Mouse (Mus musculus) heart, embryonic 15.5 days (tissue): ENCODE results near the gene D10Jhu81e. TPM values are rescaled to one million over a fixed set of nuclear protein-coding genes. Genes with fewer than 3 reads are reported as not detected.

ENCODE experiments used
- ATAC-seq: fragments of 200-750 bp; cut with Nextera tagmentation; replicated peaks from 2 replicates; pipeline ENCODE4 v1.8.0; 2017; ENCODE audit warnings: low read depth, moderate TSS enrichment; ENCODE audit not compliant: insufficient number of reproducible peaks, insufficient read depth, low FRiP score
- H3K27ac ChIP-seq: fragments of 300-500 bp; sonication (generic); 2 replicates; pipeline ENCODE4 v1.5.1; 2015; ENCODE audit warnings: mild to moderate bottlenecking, inconsistent platforms
- H3K27me3 ChIP-seq: fragments of 300-500 bp; sonication (generic); 2 replicates; pipeline ENCODE4 v1.6.1; 2015; ENCODE audit warnings: inconsistent platforms
- H3K36me3 ChIP-seq: fragments of 300-500 bp; sonication (generic); 2 replicates; pipeline ENCODE4 v1.6.1; 2015; ENCODE audit warnings: mild to moderate bottlenecking, inconsistent platforms
- H3K4me1 ChIP-seq: fragments of 300-500 bp; sonication (generic); replicated peaks from 2 replicates; pipeline ENCODE4 v1.6.1; 2015; ENCODE audit warnings: inconsistent platforms
- H3K4me2 ChIP-seq: fragments of 300-500 bp; sonication (generic); 2 replicates; pipeline ENCODE4 v1.6.1; 2015; ENCODE audit warnings: inconsistent platforms, mild to moderate bottlenecking, moderate library complexity
- H3K4me3 ChIP-seq: fragments of 300-500 bp; sonication (generic); 2 replicates; pipeline ENCODE4 v1.5.1; 2015; ENCODE audit warnings: mild to moderate bottlenecking, inconsistent platforms
- H3K9ac ChIP-seq: fragments of 300-500 bp; sonication (generic); 2 replicates; pipeline ENCODE4 v1.6.1; 2015; ENCODE audit warnings: mild to moderate bottlenecking, inconsistent platforms
- H3K9me3 ChIP-seq: fragments of 300-500 bp; sonication (generic); replicated peaks from 2 replicates; pipeline ENCODE4 v1.6.1; 2016; ENCODE audit warnings: inconsistent platforms
- WGBS: fragments of 180-500 bp; shearing (Covaris S2); methylation state at CpG from one replicate; pipeline ENCODE4 v1.1.7; 2015; ENCODE audit warnings: mixed read lengths; 5-methylcytosine and 5-hydroxymethylcytosine counted together
- polyA plus RNA-seq: library from polyadenylated mRNA; unstranded; fragments of >200 nt; fragmentation: Nextera tagmentation; extraction: Ambion mirVana; gene quantifications from 2 replicates; pipeline ENCODE4 v1.2.1, GENCODE M21; 2015

Gene D10Jhu81e
- polyA plus RNA-seq, 1 experiment from 2014 or later, result 61.4 TPM

DNA sequence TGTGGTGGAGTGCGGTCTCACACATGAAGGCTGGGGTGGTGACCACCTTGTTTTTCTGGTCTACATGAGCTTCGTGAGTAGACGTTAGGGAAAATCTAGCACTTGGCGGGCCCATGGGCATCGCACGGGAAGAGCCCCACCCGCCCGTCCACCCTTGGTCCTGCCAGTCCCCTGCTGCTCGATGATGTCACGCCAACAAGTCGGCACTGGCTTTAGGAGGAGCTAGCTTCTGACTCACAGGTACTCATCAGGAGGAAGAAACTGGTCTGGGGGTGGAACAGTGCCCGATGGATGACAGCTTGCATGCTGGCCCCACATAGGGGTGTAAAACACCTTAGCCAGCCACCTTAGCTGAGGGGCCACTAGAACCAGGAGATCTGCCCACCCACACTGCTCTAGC is 6.9 kb downstream of the D10Jhu81e start:
- H3K27ac ChIP-seq, result no peak overlapping the region
- no peaks in the 10 kb centered on the region for H3K9me3 ChIP-seq
- H3K36me3 ChIP-seq, result peaks cover 56% of the 10 kb centered on the region
- no peaks in the 10 kb centered on the region for H3K27me3 ChIP-seq
- H3K9ac ChIP-seq, result no peak overlapping the region
- 90% methylated on average over 12 of the region's 12 CpGs for whole genome bisulfite sequencing
- H3K4me2 ChIP-seq, result no peak overlapping the region
- no peak for ATAC-seq
- no peak overlapping the region for H3K4me3 ChIP-seq
- peaks cover 9% of the 10 kb centered on the region for H3K4me1 ChIP-seq

DNA sequence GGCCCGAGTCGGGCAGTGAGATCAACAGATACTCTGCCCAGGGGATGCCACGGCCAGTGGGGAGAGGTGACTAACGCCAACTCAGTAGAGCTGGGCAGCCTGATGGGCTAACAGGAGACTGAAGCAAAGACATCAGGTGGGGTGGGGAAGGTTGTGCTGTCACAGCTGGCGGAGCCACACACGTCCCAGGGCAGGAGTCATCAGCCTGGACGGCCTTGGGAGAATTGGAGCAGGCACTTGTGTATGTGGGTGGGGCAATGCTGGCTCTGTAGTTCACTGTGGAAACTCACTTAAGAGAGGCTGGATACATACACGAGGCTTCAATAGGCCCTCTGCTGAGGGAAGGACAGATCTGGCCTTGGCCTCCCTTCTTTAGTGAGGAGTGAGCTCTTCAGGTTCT is 8.5 kb downstream of the D10Jhu81e start:
- Histone ChIP-seq H3K4me3 (no peak overlapping the region), H3K4me2 (no peak overlapping the region), H3K27me3 (no peaks in the 10 kb centered on the region), H3K36me3 (peaks cover 44% of the 10 kb centered on the region), H3K9ac (no peak overlapping the region), H3K4me1 (peaks cover 9% of the 10 kb centered on the region), H3K9me3 (no peaks in the 10 kb centered on the region), H3K27ac (no peak overlapping the region)
- ATAC-seq, result no peak
- 76% methylated on average over 8 of the region's 8 CpGs for WGBS

DNA sequence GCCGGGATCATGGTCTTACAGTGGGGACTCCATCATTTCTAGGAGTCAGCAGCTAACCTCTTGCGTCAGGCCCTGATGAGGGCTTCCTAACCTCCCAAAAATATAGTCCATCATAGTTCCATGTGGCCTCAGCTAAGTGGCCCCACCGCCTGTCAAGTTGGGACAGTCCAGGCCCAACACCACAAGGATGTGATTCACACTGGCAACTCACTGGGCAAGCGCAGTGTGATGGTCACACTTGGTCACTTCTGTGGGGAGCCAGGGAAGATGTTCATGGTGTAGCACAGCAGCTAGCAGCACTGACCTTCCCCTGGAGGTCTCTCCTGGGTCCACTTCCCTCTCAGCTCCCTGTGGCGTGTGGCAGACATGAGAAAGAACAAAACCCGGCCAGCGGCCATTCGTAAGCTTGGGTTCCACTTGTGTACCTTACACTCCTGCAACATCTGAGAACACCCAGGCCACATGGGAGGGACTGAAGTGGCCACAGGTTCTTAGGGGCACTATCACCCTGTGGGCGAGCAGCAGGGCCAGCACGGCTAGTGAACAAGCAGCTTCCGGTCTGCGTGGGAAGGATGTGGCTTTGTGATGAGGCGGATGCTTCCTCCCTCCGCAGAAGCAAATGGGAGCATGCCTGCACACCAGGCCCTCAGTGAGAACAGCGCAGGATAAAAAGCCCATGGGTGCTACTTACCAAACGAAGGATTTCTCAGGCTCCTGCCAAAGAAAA is 9.1 kb downstream of the D10Jhu81e start:
- H3K27me3 ChIP-seq, result no peaks in the 10 kb centered on the region
- no peak overlapping the region for H3K27ac ChIP-seq
- no peak overlapping the region for H3K4me2 ChIP-seq
- 85% methylated on average over 16 of the region's 16 CpGs for WGBS
- no peaks in the 10 kb centered on the region for H3K9me3 ChIP-seq
- no peak for ATAC-seq
- peaks cover 38% of the 10 kb centered on the region for H3K36me3 ChIP-seq
- H3K9ac ChIP-seq, result no peak overlapping the region
- no peak overlapping the region for H3K4me3 ChIP-seq
- H3K4me1 ChIP-seq, result peaks cover 9% of the 10 kb centered on the region

- no peaks in the 10 kb centered on the region for H3K9me3 ChIP-seq
- peak; percentile 72 for ATAC-seq
- peaks cover 9% of the 10 kb centered on the region for H3K4me1 ChIP-seq
- H3K27ac ChIP-seq, result no peak overlapping the region
- WGBS, result 3% methylated on average over 7 of the region's 7 CpGs
- H3K4me3 ChIP-seq, result no peak overlapping the region
- peaks cover 33% of the 10 kb centered on the region; the same call in 1 of the 2 replicates for H3K36me3 ChIP-seq
- H3K9ac ChIP-seq, result no peak overlapping the region
- H3K27me3 ChIP-seq, result no peaks in the 10 kb centered on the region
- H3K4me2 ChIP-seq, result peak overlapping the region; percentile 57
Measured at GRCm38 (mm10) chr10:78159906-78160305, 9.7 kb downstream of the D10Jhu81e start.

DNA sequence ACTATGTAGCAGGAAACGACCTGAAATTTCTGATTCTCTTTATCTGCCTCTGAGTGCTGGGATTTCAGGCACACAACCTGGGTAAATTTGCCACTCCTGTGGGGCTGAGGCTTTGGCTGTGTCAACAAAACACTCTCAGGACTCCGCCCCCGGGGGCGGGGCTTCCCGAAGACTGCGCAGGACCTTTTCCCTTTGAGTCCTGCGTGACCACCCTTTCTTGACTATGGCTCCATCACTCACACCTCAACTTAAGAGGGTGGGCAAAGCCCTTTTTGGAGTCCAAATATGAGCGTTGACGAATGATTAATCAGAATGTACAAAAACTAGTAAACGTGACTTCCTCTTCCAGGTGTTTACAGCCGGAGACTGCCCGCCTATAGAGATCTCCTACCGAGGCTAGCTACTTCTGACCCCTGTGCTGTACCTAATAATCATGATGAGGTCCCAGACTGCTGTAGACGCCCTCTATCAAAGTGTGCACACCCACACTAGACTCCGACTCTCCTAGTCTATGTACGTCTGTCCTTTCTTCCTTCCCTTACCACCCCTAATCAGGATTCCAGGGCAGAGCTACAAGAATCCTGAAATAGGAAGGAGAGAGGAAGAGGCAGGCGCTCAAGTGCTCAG is 10.2 kb downstream of the D10Jhu81e start:
- WGBS, result 14% methylated on average over 17 of the region's 17 CpGs
- Histone ChIP-seq H3K9me3 (no peaks in the 10 kb centered on the region), H3K9ac (no peak overlapping the region; the same call in 1 of the 2 replicates), H3K36me3 (peaks cover 28% of the 10 kb centered on the region; the same call in 1 of the 2 replicates), H3K4me3 (peak overlapping the region; percentile 26), H3K27ac (no peak overlapping the region), H3K27me3 (no peaks in the 10 kb centered on the region), H3K4me2 (peak overlapping the region; percentile 57), H3K4me1 (peaks cover 9% of the 10 kb centered on the region)
- ATAC-seq, result no peak

- peaks cover 9% of the 10 kb centered on the region for H3K4me1 ChIP-seq
- H3K9ac ChIP-seq, result no peak overlapping the region
- H3K27ac ChIP-seq, result no peak overlapping the region
- H3K4me2 ChIP-seq, result no peak overlapping the region
- no peak overlapping the region for H3K4me3 ChIP-seq
- ATAC-seq, result no peak
- WGBS, result 76% methylated on average over 15 of the region's 15 CpGs
- peaks cover 22% of the 10 kb centered on the region; the same call in 1 of the 2 replicates for H3K36me3 ChIP-seq
- no peaks in the 10 kb centered on the region for H3K9me3 ChIP-seq
- H3K27me3 ChIP-seq, result 0 out of 2 replicates have a peak, but pooled peaks cover 4% of the 10 kb centered on the region
Measured at GRCm38 (mm10) chr10:78158041-78158440, 11.5 kb downstream of the D10Jhu81e start.

GRCm38 (mm10) chr10:78156926-78157325 is 12.7 kb downstream of the D10Jhu81e start:
- Histone ChIP-seq H3K27me3 (0 out of 2 replicates have a peak, but pooled peaks cover 4% of the 10 kb centered on the region), H3K4me3 (no peak overlapping the region), H3K4me2 (no peak overlapping the region), H3K36me3 (peaks cover 12% of the 10 kb centered on the region; the same call in 1 of the 2 replicates), H3K4me1 (peaks cover 9% of the 10 kb centered on the region), H3K27ac (no peak overlapping the region), H3K9ac (no peak overlapping the region), H3K9me3 (no peaks in the 10 kb centered on the region)
- ATAC-seq, result no peak
- WGBS, result 55% methylated on average over 6 of the region's 6 CpGs

- Histone ChIP-seq H3K9ac (no peak overlapping the region), H3K4me2 (no peak overlapping the region)
- WGBS, result 57% methylated on average over 10 of the region's 10 CpGs
Measured at GRCm38 (mm10) chr10:78148834-78149766, 20.5 kb downstream of the D10Jhu81e start.

GRCm38 (mm10) chr10:78147908-78148441 is 21.6 kb downstream of the D10Jhu81e start:
- ATAC-seq, result no peak
- 65% methylated on average over 4 of the region's 4 CpGs for WGBS

More at GRCm38 (mm10) chr10:78148834-78149766, 20.5 kb downstream of the D10Jhu81e start:
- no peak for ATAC-seq
- Histone ChIP-seq H3K27me3 (0 out of 2 replicates have a peak, but pooled peaks cover 1% of the 10 kb centered on the region), H3K4me3 (no peak overlapping the region), H3K9me3 (no peaks in the 10 kb centered on the region), H3K4me1 (no peaks in the 10 kb centered on the region), H3K36me3 (no peaks in the 10 kb centered on the region), H3K27ac (no peak overlapping the region)

GRCm38 (mm10) chr10:78143727-78144505 is 25.7 kb downstream of the D10Jhu81e start:
- WGBS, result 37% methylated on average over 8 of the region's 8 CpGs
- Histone ChIP-seq H3K4me3 (no peak overlapping the region), H3K9ac (no peak overlapping the region), H3K27me3 (no peaks in the 10 kb centered on the region), H3K9me3 (no peaks in the 10 kb centered on the region), H3K4me1 (peaks cover 11% of the 10 kb centered on the region), H3K36me3 (no peaks in the 10 kb centered on the region), H3K4me2 (no peak overlapping the region), H3K27ac (no peak overlapping the region)
- ATAC-seq, result no peak

More at GRCm38 (mm10) chr10:78147908-78148441, 21.6 kb downstream of the D10Jhu81e start:
- Histone ChIP-seq H3K27ac (no peak overlapping the region), H3K36me3 (no peaks in the 10 kb centered on the region), H3K4me1 (no peaks in the 10 kb centered on the region), H3K27me3 (no peaks in the 10 kb centered on the region), H3K4me3 (no peak overlapping the region), H3K4me2 (no peak overlapping the region), H3K9ac (no peak overlapping the region), H3K9me3 (no peaks in the 10 kb centered on the region)
